Mouse (Mus musculus): ENCODE measurements around the gene Elf4. TPM values are rescaled to one million over a fixed set of nuclear protein-coding genes. Genes with fewer than 3 reads are reported as not detected.

Elf4 gene
- total and polyA plus RNA-seq, 3 experiments = 1.4 to 12.4 (median 5.3) TPM

DNA sequence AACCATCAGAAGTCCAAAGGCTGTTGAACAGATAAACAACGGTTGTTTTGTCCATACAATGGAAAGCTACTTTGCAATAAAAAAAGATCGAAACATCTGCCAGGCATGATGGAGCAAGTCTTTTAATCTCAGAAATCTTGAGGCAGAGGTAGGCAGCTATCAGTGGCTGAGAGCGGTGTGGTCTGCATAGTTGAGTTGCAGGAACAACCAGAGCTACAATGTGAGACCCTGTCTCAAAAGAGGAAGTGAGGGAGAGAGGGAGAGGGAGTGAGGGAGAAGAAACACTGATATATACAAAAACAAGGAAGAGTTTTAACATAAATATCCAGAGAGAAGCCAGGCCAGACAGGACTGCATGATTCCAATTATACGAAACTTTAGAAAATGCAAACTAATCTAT is 18.3 kb downstream of the Elf4 start:
- Histone ChIP-seq H3K27me3 (replicated peaks) (no peaks in the 10 kb centered on the region), H3K4me2 (ENCODE audit: insufficient read depth, low read depth, poor library complexity, severe bottlenecking) (no peak overlapping the region), H3K36me3 (replicated peaks in 1 of 2; ENCODE audit: control insufficient read depth in 1 of 2, insufficient read depth in 1 of 2, low read length in 1 of 2) (peaks cover 0 to 10% of the 10 kb centered on the region in 2 experiments), H3K27ac (ENCODE audit: insufficient read depth, low read depth) (no peak overlapping the region), H3K4me3 (replicated peaks in 1 of 3; ENCODE audit: low read depth in 2 of 3, low read length in 2 of 3, poor library complexity in 1 of 3) (no peak overlapping the region), H3K4me1 (ENCODE audit: control insufficient read depth in 1 of 2, insufficient read depth in 2 of 2) (peaks cover 11 to 18% of the 10 kb centered on the region in 2 experiments), H3K9me3 (replicated peaks; ENCODE audit: low read length) (no peaks in the 10 kb centered on the region), H3K9ac (ENCODE audit: insufficient read depth, low read depth) (no peak overlapping the region), H3K79me2 (replicated peaks; ENCODE audit: control insufficient read depth, extremely low read depth, insufficient read depth, poor library complexity, severe bottlenecking) (peaks cover 9% of the 10 kb centered on the region; the same call in 1 of the 2 replicates)
- no peak for TF ChIP-seq ZC3H11A (IDR thresholded peaks at IDR 0.05; ENCODE audit: low read depth, low read length)
- dilution Hi-C loops (cut with MboI; ENCODE audit: extremely low pct_ligation_motif_present, extremely low pct_unique_long_range_greater_than_20kb, low sequenced_read_pairs) = no loop called here
- in situ Hi-C loops (cut with MboI; ENCODE audit: low pct_ligation_motif_present, low pct_unique_long_range_greater_than_20kb, low sequenced_read_pairs) = no loop called here
- DNase-seq (ENCODE audit: extremely low read depth) = no peak

- Histone ChIP-seq H3K36me3 (replicated peaks in 1 of 2; ENCODE audit: control insufficient read depth in 1 of 2, insufficient read depth in 1 of 2, low read length in 1 of 2) (peaks cover 0 to 3% of the 10 kb centered on the region in 2 experiments), H3K27me3 (replicated peaks) (no peaks in the 10 kb centered on the region), H3K9me3 (replicated peaks; ENCODE audit: low read length) (no peaks in the 10 kb centered on the region), H3K4me1 (ENCODE audit: control insufficient read depth in 1 of 2, insufficient read depth in 2 of 2) (peaks cover 13 to 29% of the 10 kb centered on the region in 2 experiments), H3K4me2 (ENCODE audit: insufficient read depth, low read depth, poor library complexity, severe bottlenecking) (no peak overlapping the region), H3K9ac (ENCODE audit: insufficient read depth, low read depth) (no peak overlapping the region), H3K79me2 (replicated peaks; ENCODE audit: control insufficient read depth, extremely low read depth, insufficient read depth, poor library complexity, severe bottlenecking) (peaks cover 2% of the 10 kb centered on the region; the same call in 1 of the 2 replicates), H3K4me3 (replicated peaks in 1 of 3; ENCODE audit: low read depth in 2 of 3, low read length in 2 of 3, poor library complexity in 1 of 3) (no peak overlapping the region), H3K27ac (ENCODE audit: insufficient read depth, low read depth) (no peak overlapping the region)
- no peak for DNase-seq (ENCODE audit: extremely low read depth)
- TF ChIP-seq IRF4 (IDR thresholded peaks at IDR 0.05; ENCODE audit: low read depth, low read length) (no peak), CHD1 (IDR thresholded peaks at IDR 0.05; ENCODE audit: low read depth, low read length) (no peak), GABPA (IDR thresholded peaks at IDR 0.05; ENCODE audit: insufficient replicate concordance, low read depth, low read length) (no peak), MXI1 (IDR thresholded peaks at IDR 0.05; ENCODE audit: low read depth, low read length) (no peak), USF1 (IDR thresholded peaks at IDR 0.05; ENCODE audit: low read depth, low read length) (no peak), NELFE (IDR thresholded peaks at IDR 0.05; ENCODE audit: low read depth, low read length) (no peak), RAD21 (IDR thresholded peaks at IDR 0.05; ENCODE audit: low read depth, low read length) (no peak), ZNF384 (IDR thresholded peaks at IDR 0.05; ENCODE audit: low read depth, low read length) (no peak), HCFC1 (IDR thresholded peaks at IDR 0.05; ENCODE audit: low read depth, low read length) (no peak), CHD2 (IDR thresholded peaks at IDR 0.05; ENCODE audit: low read length) (no peak), SIN3A (IDR thresholded peaks at IDR 0.05; ENCODE audit: low read length) (no peak), MAFK (IDR thresholded peaks at IDR 0.05; ENCODE audit: insufficient replicate concordance, low read length) (no peak), MAX (IDR thresholded peaks at IDR 0.05; ENCODE audit: low read length) (no peak), MYC (IDR thresholded peaks at IDR 0.05; ENCODE audit: low read depth, low read length) (no peak), ZKSCAN1 (IDR thresholded peaks at IDR 0.05; ENCODE audit: borderline replicate concordance, low read depth, low read length) (no peak)
- dilution Hi-C loops (cut with MboI; ENCODE audit: extremely low pct_ligation_motif_present, extremely low pct_unique_long_range_greater_than_20kb, low sequenced_read_pairs) (no loop called here), in situ Hi-C loops (cut with MboI; ENCODE audit: low pct_ligation_motif_present, low pct_unique_long_range_greater_than_20kb, low sequenced_read_pairs) (no loop called here)
Measured at GRCm38 (mm10) chrX:48441954-48442353, 21.0 kb downstream of the Elf4 start.
